Mouse (Mus musculus): ENCODE data around the gene Grid1.

- no peak for TF ChIP-seq CTCF (IDR thresholded peaks at IDR 0.05; ENCODE audit: low read depth, low read length)
- no peak for TF ChIP-seq POLR2A (IDR thresholded peaks at IDR 0.05; ENCODE audit: extremely low read depth, insufficient read depth, low read length)
Measured at GRCm38 (mm10) chr14:34847625-34848024, 27.7 kb downstream of the Grid1 start.
